Mouse (Mus musculus) CD4-positive, CD25-positive, alpha-beta regulatory T cell, adult 2 months (primary cell): ENCODE data around the gene Tmed5.
"Not testable (repeated sequence)": the region's sequence is repeated elsewhere in the genome, so short reads cannot be mapped to it uniquely, and the experiment has no call there.

Experiments used
- DNase-seq: peaks from one replicate; pipeline ENCODE4 v3.0.0-alpha.2; 2012; ENCODE audit warnings: low read depth, low spot score

Gene Tmed5

DNA sequence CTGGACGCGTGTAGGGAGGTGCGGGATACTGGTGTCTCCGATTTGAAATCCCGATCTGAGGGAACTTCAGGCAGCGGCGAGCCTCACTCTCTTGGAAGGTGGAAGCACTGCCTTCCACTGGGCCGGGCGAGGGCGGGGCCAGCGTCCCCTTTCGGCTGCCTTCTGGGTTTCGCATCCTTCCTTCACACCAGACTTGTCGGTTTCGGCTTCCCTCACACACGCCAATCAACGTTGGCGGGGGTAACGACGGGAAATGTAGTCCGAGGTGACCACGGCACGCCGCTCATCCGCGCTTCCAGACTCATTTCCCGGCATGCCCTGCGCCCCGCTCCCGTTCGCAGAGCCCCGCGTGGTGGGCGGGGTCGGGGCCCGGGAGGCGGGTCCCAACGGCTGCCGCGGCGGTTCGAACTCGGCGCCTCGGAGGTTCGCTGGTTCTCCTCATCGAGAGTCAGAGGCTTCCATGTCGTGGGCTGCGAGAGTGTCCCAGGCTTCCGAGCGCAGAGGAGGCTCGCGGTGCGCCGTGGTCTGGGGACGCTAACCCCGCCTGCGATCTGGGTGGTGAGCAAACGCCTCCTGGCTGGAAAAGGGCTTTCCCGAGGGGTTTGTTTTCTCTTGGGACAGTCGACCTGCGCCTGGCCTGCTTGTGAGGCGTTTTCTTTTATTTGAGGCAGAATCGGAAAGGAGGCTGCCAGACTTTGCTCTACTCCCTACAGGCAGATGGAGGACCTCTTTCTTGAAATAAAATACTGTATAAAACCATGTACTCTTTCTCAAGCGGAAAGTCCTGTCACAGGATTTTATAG, at the start of gene Tmed5, which contains the start of gene Ccdc18:
TSS of gene Tmed5 (minus strand) at position 180 of the 803 bp plus-strand sequence.
TSS of gene Ccdc18 (plus strand) at position 435 of the 803 bp plus-strand sequence.
- peak; percentile 100 for DNase-seq

DNA sequence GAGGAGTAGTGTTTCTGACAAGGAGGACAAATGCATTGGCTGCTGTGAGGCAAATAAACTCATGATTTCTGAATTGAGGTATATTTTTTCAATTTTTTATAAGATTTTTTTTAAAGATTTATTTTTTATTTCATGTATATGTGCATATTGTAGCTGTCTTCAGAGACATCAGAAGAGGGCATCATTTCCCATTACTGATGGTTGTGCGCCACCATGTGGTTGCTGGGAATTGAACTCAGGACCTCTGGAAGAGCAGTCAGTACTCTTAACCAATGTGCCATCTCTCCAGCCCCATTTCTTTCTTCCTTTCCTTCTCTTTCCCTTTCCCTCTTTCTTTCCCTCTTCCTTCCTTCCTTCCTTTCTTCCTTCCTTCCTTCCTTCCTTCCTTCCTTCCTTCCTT, 31.3 kb upstream of the Tmed5 start:
- DNase-seq: peak; percentile 17

DNA sequence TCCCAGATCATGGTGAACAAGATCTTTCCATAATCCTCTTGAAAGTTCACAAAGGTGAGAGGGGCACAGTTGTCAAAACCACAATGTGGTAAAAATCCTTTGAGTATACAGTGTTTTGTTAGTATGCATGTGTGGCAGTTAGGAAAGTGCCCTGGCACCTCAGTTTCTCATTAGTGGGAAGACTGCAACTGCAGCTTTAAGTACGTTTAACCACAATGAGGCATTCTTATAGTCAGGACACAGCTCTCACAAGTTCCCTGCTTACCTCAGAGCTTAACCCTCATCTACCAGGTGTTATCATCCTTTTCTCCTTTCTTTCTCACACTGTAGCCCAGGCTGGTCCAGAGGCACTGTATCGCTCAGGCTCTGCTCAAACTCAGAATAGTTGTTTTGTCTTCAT, 28.4 kb upstream of the Tmed5 start:
- DNase-seq: no peak

DNA sequence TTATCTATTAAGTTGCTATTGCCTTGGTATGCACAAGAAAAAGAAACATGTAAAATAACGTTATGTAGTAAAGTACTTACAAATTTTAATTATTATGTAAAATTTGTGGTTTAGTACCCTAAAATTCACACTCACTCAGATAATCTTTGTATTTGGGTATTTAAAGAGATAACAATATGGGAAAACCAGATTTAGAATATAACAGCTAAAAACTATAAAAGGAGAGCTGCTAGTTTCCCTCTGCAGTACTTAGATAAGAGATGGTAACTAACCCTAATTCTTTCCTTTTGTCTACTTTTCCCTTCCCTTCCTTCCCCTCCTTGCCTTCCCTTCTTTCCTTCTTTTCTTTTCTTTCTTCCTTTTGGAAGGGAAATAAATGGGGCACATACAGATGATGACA, 20.2 kb upstream of the Tmed5 start:
- no peak for DNase-seq

DNA sequence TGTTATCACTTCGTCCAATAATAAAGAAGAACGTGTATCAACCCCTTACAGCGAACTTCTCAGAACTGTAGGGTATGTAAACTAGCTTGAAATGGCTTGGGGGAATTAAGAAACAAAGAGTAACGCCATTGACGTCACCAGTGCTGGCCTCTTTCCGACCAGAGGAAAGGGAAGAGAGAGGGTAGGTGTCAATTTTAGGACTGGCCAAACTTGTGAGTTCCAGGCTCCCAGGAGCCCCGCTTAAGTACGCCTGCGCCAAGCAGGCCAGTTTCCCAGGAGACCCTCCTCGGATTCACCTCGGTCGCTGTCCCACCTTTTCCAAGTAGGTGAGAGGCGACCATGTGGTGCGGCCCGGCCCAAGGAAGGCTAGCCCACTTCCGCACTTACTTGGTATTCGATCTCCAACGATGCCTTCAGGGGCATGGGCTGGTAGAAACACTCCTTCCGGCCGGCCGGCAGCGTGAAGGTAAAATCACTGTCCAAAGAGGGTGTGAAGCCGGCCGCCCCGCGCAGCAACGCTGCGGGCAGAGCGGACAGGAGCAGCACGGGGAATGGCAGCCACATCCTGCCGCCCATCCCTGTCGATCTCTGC, 475 bp downstream of the Tmed5 start:
- DNase-seq: peak; percentile 53

DNA sequence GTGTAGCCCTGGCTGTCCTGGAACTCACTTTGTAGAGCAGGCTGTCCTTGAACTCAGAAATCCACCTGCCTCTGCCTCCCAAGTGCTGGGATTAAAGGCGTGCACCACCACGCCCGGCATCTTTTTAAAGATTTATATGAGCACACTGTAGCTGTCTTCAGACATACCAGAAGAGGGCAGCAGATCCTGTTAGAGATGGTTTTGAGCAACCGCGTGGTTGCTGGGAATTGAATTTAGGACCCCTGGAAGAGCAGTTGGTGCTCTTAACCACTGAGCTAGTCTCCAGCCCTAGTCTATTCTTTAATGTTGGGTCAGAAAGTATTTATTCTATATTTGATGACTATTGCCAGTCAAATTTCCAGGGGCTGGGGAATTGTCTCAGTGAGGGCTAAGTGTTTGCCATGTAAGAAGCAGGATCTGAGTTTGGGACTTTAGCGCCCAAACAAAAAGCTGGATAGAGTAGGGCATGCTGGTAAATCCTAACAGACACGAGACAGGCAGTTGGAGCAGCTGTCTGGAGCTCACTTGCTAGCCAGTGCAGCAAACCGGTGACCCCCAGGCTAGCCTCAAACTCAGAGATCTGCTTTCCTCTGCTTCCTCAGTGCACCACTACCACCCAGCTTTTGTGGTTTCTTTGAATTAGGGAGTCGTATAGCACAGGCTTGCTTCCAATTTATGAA, 12.1 kb downstream of the Tmed5 start:
- peak; percentile 11 for DNase-seq

DNA sequence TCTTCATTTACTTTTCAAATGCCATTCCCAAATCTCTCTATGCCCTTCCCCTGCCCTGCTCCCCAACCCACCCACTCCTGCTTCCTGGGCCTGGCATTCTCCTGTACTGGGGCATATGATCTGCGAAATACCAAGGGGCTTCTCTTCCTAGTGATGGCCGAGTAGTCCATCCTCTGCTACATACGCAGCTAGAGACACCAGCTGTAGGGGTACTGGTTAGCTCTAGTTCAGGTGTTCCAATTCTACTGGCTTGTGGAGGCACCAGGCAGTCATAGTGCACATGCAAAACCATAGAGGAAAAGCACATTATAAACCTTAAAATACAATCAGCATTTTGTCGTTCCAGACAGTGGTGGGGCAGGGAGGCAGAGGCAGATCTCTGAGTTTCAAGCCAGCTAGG, 14.7 kb downstream of the Tmed5 start:
- no peak for DNase-seq

DNA sequence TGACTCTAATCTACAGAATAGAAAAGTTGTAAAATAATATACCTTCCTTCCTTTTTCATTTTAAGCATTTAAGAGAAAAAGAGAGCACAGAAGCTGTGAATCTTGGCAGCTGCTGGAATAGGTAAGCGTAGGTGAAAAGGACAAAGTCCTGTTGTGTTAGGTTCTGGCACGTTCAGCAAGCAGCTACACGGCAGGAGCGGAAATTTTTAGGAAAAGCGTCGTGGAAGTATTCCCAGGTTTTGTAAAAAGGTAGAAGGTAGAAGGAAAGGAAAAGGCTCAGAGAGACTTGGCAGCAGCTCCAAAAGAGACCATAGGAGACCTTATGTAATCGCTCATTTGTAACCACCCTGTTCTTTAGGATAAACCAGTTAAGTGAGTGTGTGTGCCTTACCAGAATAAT, 23.1 kb downstream of the Tmed5 start:
- DNase-seq: no peak

DNA sequence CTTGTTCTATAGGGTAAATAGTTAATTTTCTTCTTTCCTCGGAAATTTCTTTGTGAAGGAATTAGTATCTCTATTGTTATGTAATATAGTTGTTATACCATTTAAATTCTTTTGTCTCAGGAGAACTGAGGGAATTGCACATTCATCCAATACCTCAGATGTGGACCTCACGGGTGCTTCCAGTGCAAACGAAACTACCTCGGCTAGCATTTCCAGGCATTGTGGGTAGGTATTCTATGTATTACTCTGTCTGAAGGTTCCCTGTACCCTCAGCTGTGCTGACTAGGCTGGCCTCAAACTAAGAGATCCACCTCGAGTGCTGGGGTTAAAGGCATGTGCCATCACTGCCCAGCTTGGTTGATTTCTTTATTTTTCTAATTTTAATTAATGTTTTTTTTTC, 28.1 kb downstream of the Tmed5 start:
- no peak for DNase-seq

DNA sequence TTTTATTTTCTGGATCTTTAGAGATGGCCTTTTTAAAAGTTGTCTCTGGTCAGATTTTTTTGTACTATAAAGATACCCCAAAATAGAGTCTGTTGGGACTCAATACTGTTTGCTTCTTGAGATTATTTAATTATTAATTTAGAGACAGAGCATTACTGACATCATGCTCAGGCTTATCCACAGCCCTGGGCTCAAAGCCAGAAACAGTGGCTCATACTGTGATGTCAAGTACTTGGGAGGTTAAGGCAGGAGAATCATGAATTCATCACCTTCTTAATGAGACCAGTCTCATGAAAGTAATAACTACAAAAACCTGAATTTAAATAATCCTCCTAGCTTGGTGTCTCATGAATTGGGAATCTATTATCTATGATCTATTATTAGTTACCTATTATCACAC, 32.2 kb downstream of the Tmed5 start:
- no peak for DNase-seq

DNA sequence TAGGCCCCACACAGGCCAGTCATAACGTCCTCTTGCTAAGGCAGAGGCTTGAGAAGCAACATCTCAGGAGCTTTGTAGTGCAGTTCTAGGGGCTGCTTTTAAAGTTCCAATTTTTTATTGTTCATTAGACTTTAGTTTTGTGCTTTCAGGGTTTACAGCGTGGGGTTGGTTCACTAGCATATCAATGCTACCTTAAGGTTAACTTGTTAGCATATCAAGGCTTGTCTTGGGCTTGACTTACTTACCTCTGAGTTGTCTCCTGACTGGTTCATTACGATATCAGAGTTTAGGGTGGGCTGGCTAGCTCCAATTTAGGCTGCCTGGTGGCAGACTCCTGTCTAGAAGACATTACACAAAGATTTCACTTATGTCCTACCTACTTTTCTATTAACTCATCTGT, 34.7 kb downstream of the Tmed5 start:
- no peak for DNase-seq

DNA sequence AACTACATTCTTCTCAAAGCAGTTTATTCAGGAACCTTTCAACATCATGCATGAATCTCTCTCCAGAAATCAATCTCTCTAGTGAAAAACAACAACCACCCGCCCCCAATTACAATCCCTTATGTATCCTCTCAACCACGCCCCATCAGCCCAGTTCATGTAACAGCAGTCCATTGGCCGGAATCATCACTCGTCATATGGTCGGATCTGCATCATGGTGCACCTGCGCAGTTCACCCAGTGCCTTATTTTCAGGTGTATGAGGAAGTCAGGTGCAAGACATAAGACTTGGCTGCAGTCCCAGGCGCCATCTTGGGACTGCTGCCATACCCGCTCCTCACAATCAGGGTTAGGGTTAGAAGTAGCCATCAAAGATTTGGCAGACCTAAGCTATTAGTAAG, 39.7 kb downstream of the Tmed5 start:
- DNase-seq: not testable (repeated sequence)

DNA sequence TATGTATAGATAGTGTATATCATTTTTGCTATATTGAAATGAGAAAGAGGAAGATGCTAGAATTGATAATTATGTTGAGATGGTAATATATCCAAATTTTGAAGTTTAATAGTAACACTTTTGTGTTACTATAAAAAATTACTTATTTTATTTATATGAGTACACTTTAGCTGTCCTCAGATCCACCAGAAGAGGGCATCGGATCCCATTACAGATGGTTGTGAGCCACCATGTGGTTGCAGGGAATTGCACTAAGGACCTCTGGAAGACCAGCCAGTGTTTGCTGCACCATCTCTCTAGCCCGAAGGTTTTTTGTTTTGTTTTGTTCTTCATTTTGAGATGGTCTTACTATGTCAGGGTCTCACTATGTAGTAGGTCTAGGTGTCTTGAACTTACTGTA, 47.0 kb downstream of the Tmed5 start:
- no peak for DNase-seq

DNA sequence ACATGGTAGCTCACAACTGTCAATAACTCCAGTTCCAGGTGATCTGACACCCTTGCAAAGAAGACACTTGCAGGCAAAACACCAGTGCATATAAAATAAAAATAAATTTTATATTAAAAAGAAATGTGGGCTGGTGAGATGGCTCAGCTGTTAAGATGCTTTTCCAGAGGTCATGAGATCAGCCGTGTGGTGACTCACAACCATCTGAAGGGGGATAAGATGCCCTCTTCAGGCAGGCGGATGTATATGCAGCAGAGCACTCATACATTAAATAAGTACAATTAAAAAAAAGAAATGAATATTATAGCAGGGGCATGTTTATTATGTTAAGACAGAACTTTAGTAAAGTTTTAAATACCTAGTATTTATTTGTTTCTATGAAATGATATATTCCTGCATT, 50.0 kb downstream of the Tmed5 start:
- peak; percentile 58 for DNase-seq

DNA sequence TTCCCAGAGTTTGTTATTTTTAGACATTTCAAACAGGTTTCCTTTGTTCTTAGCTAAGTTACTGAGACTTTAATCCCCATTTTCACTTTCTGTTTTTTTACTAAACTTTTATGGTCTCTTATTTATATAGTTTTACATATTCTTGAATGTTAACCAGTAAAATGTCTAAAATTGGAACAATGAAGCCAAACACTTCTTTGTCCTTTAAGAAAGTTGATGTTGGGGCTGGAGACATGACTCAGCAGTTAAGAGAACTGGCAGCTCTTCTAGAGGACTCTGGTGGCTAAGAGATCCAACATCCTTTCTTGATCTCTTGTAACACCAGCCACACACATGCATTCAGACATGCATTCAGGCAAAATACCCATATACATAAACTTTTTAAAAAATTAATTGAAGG, 52.8 kb downstream of the Tmed5 start:
- no peak for DNase-seq

DNA sequence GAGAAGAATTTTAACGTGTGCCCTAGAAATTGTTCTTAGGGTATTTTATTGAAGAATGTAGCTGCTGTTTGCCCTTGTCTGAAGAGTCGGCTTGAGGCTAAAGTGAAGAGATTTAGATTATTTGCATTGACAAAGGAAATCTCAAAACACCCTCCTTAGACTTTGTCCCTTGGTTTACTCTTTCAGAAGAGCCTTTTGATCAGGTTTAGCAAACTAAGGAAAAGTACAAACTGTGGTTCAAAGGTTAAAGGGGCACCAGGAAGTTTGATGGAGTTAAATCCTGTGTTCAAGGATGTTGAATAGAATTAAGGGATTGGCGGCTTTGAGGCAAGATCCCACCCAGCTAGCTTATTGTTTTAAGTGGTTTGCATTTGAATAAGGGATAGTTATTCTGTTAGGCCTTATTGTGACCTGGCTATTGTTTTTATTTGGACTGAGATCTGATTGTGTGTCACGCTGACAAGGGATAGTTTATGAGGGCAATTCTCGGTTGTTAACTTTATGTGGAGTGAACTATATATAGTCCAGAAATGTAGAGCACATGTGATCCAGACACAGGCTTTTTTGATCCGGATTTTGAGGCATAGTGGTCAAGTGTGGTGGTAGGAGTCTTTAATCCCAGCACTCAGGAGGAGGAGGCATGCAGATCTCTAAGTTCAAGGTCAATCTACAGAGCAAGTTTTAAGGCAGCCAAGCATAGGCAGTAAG, 55.4 kb downstream of the Tmed5 start:
- no peak for DNase-seq

DNA sequence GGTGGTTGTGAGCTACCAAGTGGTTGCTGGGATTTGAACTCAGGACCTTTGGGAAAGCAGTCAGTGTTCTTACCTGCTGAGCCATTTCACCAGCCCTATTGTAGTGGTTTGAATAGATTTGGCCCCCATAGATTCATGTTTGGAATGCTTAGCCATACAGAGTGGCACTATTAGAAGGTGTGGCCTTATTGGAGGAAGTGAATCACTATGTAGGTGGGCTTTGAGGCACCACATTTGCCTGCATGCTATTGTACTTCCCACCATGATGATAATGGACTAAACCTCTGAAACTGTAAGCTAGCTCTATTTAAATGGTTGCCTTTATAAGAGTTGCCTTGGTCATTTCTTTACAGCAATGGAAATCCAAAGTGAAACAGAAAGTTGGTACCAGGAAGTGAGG, 56.2 kb downstream of the Tmed5 start:
- no peak for DNase-seq

DNA sequence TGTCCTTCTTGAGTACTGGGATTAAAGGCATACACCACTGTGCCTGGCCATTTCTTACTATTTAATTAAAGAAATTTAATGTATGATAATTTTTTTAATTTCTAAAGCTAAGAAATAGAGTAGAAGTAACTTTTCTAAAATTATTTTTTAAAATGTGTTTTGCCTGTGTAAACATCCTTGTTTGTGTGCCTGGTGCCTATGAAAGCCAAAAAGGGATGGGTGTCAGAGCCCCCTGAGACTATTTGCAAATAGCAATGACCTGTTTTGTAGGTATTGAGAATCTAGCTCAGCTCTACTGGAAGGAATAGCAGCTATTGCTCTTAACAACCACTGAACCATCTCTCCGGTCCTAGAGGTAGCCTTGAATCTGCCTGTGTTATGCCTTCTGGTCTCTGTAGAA, 60.1 kb downstream of the Tmed5 start:
- DNase-seq: no peak

DNA sequence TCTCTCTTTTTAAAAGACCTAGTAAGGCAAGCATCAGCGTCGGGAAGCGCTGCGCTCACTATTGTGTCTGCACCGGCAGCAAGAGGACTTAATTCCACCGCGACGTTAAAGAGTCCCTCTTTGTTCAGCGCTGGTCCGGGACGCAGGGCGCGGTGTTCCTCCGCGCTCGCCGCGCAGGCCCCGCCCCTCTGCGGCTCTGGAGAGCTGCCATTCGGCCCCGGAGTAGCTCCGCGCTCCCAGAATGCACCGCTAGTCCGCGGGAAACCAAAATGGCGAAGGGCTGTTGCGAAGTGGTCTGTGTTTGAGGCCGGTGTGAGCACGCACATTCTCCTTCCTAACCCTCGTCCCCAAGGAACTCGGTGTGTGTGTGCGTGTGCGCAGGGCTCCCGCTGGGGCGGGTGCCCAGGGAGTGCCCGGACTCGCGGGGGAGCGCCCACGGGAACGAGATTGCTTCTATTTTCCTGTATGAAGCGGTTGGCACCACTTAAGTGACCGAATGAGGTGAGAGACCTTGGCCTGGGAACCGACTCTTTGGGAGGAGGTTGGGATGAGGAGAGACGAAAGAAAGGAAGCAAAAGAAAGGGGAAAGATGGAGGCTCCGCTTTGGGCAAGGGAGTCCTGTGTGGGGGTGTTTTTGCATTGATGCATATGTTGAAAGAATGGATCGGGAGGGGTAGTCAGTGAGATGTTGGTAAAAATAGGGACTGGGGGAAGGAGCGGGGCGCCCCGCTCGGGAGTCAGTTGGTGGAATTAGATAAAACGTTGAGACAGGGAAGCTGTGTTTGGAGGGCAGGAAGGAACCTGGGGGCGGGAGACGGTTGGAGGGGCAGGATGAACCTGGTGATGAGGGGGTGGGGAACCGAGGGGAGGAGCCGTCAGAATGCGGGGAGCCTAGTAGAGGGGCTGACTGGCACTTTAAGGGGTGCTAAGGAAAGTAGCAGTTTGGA, 66.7 kb downstream of the Tmed5 start, which contains the start of gene Mtf2:
TSS of gene Mtf2 (plus strand) at position 210 of the 947 bp plus-strand sequence.
- peak; percentile 98 for DNase-seq

DNA sequence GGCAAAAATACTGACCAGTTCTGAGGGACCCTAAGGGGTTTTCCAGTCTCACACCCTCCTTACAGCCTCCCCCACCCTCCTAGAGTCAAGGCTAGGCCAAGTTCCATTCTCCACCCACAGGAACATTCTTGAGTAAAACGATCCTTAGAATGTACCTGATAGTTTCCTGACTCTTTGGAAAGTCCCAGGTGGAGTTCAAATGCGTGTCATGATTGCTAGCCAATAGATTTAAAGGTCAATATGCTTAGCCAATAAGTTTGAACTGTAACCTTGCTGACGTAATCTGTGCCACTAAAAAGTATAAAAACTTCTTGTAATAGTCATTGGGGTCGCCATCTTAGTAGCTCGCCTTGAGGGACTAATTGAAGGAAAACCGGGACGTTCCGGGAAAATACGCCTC, 72.0 kb downstream of the Tmed5 start:
- DNase-seq: no peak
